Mouse (Mus musculus): Measurements from ENCODE around the gene Ppp1r12a. TPM values are rescaled to one million over a fixed set of nuclear protein-coding genes. Genes with fewer than 3 reads are reported as not detected.

Gene Ppp1r12a
- total RNA-seq (2021), result 99.2 and 105 TPM in 2 replicates
- long read RNA-seq, experiment 1, partial matches to known transcripts, result 1 of 9 reads
- long read RNA-seq, experiment 1, other reads (novel, unspliced or antisense), result 8 of 9 reads
- long read RNA-seq, experiment 2, partial matches to known transcripts, result 6 of 11 reads
- long read RNA-seq, experiment 2, other reads (novel, unspliced or antisense), result 5 of 11 reads

DNA sequence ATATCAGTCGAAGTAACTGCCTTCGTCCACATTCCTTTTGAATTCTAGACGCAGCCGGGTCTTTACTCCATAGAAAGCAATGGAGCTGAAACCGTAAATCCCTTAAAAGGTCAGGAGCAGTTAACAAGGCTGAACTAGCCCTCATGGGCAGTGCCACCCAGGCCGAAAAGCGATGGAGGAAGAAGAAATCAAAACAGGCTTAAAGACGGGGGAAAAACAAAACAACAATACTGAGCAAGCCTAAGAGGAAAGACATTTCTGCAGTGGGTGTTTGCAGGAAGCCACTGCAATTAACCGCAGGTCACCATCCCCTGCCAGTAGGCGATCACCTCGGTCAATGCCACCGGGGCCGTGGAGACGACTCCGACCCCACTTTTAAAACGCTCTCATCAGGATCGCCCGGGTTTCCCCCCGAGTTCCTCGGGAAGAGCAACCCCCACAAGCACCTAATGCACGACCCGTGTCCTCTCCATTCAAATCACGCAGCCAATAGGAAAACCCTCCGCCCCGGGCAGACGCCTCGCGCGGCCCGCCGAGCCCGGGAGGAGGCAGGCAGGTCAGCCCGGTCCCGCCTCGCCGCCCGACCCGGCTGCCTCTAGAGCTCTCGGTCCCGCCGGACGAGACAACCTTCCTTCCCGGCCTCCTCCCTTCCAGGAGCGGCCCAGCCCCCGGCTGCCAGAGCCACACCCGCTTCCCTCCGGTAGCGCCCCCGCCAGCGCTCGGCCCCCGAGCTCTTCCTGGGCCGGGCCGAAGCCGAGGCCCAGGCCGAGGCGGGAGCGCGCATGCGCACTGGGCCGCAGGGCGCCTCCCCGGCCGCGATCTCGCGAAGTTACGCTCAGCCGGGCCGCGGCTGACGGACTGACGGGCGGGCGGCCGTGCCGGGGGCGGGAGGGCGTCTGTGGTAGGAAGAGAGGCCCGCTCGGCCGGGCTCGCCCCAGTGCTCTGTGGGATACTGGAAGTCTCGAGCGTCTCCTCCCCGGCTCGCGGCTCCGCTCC is at the start of gene Ppp1r12a:
Gene Ppp1r12a (plus strand): TSS at position 933 of the 996 bp plus-strand sequence.
- DNase-seq, result peak; percentile 98

DNA sequence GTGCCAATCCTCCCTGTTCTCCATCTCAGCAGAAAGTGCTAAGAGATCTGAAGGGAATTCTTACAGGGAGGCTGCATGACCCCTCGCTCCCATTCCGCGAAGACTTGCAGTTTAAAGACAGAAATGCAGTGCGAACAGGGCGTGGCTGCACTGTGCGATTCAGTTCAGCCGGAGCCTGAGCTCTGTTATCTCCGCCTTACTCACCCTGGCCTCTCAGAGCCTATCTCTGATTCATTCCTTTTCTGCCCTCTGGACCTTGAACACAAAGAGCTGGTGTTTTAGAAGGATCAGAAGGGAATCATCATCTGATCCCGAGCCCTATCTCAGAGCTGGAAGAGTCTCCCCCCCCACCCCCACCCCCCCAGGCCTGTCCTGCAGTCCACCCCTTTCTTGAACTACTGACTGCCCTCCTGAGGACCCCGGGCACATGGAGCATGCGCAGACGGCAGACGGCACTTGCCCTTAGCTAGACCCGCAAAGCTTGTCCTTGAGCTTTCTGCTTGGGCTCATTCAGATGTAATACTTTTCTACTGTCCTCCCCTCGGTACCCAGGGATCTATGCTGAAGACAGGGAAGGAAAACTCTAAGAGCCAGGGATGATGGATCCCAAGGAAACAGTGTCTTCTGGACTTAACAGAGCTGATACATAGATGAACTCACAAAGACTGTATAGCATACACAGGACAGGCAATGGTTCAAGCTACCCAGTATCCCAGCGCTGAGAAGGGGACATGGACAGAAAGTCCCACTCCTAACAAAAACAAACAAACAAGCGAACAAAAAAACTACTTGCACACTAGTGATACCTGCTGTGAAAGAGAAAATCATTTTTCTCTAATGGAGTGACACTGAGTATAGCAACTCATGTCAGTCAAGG is 48.4 kb upstream of the Ppp1r12a start:
- peak; percentile 63 for DNase-seq

DNA sequence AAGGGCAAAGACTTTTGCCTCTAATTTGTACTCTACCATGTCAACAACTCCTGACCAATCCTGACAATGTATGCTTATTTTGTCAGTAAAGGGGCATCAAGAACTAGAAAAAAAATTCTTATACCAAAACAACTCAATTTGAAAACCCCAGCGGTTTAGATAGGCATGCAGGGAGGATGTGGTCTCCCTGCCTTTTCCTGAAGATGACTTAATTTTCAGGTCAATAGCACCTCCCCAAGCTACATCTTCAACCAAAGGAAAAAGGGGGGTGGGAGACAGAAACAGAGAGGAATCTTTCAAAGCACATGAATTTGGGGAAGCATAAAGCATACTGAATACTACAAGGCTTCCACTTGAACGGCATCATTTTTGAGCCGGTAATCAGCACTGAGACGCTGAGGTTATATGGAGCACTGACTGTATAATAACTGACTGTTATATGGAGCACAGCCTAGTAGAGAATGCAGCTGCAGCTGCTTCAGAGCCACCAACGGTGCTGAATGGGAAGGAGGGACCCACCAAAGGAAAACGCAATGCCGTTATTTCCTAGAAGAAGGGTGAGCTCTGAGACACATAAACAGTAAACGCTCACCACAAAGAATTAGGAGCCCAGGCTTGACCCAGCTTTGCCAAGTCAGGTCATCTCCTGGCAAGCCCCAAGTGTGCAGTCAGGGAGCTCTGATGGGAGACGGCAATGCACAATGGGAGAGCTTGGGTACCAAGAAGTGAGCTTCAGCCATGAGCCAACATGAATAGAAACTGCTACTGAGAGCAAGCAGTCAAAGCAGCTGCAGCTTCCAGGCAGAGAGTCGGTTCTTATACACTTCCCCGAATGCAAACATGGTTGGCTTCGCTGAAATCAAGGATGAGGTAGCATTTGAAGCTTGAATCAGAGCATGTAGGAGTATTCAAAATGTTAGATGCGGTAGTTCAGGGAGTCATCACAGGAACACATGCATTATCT is 43.5 kb upstream of the Ppp1r12a start:
- DNase-seq, result no peak

DNA sequence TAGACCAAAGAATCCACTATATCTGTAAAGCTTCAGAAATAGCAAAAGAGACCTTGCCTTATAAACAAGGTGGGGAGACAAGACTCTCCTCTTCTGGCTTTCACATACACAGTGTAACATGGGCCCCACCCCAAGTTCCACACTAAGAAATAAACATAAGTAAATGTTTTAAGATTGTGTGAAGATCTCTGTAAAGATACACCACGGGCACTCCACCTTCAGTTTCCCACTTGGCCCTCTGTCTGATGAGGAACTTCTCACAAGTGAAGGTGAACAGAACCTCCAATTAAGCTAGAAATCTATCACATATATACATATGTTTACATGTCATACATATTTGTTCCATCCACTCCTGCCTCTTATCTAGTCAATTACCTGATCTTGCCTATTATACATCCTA is 42.6 kb upstream of the Ppp1r12a start:
- DNase-seq, result no peak

DNA sequence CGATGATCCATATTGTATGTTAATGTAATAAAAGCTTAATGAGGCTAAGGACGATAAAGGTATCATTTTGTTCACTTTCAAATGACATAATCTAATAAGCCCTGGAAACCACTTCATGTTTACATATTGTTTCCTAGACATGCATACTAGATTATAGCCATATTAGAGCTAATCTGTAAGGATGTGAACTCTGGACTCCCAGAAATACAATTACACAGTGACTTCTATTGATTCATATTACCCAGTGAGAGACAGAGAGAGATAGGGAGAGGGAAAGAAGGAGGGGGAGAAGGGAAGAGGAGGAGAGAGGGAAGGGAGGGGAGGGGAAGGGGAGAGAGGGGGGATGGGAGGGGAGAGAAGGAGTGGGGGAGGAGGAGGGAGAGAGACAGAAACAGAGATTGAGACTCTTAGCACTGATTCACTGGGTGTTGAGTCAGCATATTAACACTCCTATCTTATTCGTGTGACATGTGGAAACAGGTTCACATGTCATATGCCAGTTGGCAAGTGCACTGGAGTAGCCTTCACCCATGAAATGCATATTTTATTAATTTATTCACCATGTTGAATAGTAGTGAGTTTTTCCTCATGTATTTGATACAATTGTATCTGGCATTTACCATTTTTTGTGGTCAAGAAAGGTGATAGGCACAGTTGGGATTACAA is 36.9 kb upstream of the Ppp1r12a start:
- no peak for DNase-seq

DNA sequence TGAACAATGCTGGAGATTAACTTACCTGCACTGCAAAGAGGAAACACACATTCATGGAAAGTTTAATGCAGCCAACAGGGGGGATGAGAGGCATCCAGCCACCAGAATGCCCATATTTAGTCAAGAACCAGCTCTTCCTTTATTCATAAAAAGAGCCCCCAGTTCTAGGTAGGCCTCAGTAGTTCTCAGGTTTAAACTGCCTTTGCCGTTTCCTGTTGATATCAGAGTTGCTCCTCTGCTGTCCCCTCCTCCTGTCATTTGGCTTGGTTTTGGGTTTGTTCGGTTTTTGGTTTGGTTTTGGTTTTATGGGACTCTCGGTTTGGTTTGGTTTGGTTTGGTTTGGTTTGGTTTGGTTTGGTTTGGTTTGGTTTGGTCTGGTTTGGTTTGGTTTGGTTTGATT is 32.8 kb upstream of the Ppp1r12a start:
- no peak for DNase-seq

DNA sequence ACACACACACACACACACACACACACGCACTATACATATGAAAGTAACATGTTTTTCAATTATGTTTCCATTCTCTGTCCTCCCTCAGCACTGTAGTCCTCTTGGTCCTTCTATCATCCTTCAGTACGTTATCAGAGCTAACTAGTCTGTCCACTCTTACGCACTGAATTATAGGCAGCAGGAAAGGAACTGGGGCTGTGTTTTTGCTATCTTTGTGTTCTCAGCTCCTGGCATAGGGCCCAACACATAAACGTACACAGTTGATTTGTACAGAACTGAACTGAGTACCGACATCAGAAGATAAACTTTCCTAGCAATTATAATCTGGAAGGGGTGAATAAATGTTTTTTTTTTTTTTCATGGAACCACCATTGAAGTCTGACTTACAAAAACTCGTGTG is 30.1 kb upstream of the Ppp1r12a start:
- DNase-seq, result no peak

DNA sequence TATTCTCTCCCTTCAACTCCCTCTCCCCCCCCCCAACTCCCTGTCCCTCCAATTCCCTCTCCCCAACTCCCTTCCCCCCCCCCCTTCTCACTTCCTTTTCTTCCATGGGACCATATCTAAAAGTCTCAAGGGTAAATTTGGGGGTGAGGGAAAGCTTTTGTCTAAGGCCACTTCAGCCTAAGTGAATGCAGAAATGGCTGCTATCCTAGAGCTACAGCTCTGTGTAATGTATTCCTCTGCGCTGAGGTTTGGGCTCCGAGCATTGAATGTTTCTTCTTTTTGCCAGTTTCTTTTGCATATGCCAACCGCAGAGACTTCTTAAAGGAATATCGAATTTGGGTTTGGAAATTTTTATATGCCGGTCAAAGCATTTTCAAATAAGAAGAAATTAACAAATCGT is 28.7 kb upstream of the Ppp1r12a start:
- DNase-seq, result no peak

DNA sequence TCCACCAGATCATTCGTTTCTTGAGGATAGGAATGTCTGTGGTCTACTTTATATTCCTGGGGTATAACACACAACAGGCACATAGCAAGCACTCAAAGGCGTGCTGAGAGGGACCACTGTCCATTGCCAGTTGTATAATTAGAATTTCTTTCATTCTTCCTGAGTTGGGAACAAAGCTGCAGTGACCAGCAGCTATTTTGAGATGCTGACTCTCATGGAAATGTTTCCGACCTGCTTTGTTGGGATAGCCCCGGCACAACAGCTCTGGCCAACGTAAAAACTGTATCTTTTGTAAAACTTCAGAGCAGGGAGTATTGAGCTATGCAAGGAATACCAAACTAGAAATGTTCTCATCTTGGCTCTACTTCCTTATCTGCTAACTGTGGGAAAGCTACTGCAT is 28.2 kb upstream of the Ppp1r12a start:
- no peak for DNase-seq

DNA sequence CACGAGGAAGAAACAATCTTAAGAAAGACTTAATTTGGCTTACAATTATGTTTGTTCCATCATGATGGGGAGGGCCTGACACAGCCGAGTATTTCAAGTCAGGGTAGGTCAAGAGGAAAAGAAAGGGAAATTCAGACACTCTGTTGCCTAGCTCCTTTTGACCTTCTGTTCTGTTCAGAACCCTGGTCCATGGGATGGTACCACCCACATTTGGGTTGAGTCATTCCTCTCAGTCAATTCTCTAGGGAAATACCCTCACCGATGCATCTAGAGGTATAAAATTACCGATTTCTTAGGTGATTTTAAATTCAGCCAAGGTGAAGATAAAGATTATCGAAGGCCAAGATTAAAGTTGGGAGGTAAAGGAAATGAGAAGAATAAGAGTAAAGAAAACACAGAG is 23.6 kb upstream of the Ppp1r12a start:
- DNase-seq, result no peak

DNA sequence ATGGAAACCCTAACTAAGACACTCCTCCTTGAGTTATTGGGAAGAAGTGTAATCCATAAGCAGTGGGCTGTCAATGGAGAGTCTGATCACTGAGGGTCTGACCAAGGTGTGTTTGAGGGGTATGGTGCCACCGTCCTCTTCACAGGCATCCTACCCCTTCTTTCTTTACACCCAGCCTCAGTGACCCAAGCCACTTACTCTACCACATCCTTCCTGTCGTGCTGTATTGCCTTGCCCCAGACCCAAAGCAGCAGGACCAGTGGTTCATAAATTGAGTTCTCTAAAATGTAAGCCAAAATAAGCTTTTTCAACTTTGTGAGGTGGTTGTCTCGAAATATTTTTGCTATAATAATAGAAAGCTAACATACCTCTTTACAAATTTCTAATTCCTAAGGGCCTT is 22.2 kb upstream of the Ppp1r12a start:
- DNase-seq, result no peak

DNA sequence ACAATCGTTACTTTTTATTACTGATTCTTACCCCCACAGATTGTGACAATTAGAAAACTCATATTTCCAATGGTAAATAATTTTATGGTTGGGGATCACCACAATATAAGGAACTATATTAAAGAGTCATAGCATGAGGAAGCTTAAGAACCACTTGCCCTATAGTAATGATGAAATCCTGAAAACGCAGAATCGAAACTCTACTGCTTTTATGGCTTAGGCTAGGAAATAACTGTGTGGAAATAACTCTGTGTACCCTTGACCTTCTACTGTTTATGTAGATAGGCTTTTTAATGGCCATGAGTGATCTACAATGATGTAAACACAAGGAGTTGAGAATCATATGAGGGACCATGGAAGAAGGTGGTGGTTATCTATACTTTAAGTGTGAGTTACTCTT is 21.3 kb upstream of the Ppp1r12a start:
- no peak for DNase-seq

DNA sequence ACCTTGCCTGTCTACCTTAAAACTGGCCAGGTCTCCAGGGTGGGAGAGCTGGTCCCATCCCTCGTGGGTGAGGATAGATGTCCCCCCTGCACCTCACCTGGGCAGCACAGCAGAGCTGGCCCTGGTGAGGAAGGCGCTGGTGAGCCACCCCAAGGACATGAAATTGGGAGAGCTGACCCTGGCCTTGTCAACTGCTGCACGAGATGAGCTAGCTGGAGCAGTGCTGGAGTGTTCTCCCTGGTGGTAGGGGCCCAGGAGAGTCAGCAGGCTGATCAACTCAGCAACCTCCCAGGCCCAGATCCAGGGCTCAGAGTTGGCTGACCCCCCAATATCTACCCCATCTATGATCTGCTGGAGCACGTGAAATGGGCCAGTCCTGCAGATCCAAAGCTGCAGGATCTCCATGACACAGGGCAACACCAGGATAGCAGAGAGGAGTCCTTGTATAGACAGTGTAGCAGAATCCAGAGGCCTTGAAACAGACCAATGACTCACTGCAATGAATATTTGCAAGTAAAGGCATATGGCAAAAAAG is 17.9 kb upstream of the Ppp1r12a start:
- DNase-seq, result peak; percentile 62

DNA sequence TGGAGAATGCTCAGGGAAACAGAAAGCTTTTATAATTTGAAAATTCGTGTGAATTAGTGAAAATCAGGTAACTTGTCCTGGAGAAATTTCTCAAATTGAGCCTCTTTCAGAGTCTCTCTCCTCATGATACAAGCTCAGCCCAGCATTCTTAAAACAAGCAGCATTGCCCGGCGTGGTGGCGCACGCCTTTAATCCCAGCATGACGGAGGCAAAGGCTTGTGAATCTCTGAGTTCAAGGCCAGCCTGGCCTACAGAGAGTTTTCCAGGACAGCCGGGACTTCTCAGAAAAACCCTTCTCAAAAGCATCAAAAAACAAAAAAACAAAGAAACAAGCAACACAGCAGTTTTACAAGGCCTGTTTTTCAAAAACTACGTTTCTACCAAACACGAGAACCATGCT is 16.3 kb upstream of the Ppp1r12a start:
- DNase-seq, result peak; percentile 41

DNA sequence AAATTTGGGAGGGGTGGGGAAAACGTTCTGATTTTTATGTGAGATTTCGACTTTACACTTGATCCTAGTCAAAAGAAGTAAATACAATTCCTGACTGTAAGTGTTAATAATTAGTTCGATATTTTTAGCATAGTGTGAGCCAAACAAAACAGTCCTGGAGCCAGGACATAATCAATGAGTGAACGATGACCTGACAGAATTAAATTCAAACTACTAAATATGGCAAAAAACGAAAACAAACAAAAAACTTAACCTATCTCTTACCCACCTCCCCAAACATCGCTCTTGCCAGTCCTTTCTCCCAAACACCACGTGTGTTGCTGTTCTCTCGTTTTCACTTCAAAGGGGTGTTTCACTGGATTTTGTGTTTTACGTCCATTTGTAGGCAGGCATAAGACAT is 15.0 kb upstream of the Ppp1r12a start:
- DNase-seq, result no peak

DNA sequence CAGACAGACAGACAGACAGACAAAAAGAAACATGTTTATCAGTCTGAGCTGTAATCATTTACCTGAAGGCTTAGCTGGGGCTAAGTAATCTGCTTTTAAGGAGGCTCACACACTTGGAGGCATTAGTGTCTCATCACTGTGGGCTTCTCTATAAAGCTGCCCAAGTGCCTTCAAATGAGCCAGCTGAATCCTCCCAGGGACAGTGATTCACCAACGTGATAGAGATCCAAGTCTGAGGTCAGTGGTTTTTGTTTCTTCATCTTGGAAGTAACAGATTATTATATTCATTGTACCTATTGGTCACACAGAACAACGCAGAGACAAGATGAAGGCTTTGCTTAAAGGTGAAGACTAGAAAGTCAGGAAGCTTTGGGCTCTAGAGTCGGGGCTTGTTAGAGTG is 8.7 kb upstream of the Ppp1r12a start:
- peak; percentile 39 for DNase-seq

DNA sequence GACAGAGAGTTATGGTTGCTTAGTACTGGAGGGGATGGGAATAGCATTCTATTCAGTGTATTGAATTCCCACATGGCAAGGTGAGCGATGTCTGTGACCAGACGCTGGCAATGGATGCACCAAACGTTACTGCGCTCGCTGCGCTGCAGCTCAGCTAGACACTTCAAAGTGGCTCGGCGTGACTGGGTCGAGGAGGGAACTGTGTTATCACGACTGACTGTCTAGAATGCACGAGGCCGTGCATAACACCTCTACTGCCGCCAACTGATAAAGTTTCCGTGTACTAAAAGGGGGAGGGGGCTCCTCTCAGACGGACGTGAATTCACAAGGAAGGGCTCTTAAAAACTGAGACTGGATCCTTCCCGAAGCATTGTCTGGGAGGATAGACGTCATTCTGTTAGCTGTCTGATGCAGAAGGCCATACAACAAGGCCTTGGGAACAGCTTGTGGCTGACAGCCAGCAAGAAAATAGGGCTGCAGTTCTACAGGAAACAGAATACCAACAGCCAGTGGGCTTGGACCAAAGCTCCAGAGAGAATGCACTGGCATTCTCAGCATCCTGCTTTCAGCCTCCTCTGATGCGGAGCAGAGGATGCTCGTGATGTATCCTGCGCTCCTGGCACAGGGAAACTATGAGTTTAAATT is 6.8 kb upstream of the Ppp1r12a start:
- DNase-seq, result peak; percentile 61

DNA sequence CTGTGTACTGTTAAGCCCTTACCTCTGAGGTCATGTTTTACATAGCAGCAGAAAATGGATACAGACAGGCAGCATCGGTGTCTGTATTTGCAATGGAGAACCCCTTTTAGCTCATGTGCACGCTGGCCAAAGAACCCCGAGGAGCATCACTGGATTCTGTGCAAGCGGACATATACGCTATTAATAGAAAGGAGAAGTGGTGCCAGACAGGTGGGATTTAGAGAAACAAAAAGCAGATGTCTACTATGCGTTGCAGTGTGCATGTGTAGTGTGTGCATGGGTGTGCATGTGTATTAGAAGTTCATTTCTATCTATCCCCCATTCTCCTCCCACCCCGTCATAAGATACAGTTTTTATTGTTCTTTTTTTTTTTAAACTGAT is 6.3 kb upstream of the Ppp1r12a start:
- DNase-seq, result no peak

DNA sequence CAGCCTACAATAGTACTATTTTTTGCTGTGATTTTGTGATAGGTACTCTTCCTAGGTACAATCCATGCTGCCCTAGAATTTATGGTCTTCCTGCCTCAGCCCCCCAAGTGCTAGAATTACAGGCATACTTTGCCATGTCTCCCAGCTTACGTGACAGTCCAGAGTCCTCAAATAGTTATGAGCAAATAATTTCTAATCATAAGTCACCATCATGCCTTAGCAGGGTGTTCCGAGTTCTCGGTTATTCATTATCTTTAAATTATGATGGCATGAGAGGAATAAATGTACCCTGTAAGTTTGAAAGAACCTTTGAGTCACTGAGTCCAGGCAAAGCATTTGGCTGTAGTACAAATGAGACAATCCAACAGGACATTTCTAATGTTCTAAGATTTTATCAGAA is 5.9 kb upstream of the Ppp1r12a start:
- no peak for DNase-seq

DNA sequence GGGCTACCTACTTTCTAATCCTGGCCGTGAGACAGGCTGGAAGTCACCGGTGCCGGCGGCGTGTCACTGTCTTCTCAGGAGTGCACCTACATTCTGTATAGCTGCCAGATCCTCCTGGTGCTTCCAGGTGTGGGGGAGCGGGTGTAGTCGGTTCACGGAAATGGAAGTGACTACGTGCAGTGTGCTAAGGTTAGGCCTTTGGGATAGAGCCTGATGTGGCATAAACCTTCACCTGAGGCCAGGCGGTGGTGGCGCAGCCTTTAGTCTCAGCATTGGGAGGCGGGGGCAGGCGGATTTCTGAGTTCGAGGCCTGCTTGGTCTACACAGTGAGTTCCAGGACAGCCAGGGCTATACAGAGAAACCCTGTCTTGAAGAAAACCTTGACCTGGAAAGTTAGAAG is 3.0 kb upstream of the Ppp1r12a start:
- no peak for DNase-seq
